Mouse (Mus musculus): ENCODE data around the gene Nek8.
"Not testable (repeated sequence)": the region's sequence is repeated elsewhere in the genome, so short reads cannot be mapped to it uniquely, and the experiment has no call there.

Gene Nek8

DNA sequence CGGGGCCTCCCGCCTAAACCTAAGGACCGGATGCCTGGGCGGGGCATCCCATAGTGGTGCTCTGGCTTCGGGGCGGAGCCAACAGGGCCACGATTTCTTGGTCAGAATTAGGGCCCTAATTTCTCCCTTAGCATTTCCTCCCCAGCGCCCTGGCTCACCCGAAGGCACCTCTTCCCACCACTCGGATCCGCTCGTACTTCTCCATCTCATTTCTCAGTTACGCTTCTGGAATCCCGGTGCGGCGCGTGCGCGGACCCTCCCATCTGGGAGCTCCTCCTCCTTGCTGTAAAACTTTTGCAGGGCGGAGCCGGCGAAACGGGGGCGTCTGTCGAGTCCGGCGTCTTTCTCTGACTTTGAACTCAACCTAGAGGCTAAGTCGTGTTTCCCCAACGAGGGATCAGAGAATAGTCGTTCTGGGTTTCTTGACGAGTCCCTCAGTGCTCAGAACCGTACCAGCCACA lies at the start of gene Nek8, which contains the start of gene Tlcd1:
Nek8 (minus strand) TSS at position 274 of the 461 bp plus-strand sequence.
Tlcd1 (plus strand) TSS at position 310 of the 461 bp plus-strand sequence.
- DNase-seq (ENCODE audit: low read depth, low spot score): peak; percentile 94

DNA sequence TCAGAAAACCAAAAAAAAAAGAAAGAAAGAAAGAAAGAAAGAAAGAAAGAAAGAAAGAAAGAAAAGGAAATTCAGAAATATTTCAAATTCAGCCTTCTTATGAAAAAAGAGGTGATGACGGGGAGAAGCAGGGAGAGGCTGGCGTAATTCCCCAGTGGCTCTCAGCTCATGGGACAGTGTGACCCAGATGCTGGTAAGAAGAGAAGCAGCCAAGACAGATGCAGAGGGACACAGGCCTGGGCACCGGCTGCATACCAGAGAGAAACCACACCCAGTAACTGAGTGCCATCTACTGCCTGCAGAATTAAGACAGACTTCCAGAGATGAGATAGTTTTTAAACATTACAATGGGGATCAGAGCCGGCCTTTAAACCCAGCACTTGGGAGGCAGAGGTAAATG lies 47.1 kb upstream of the Nek8 start:
- no peak for DNase-seq (ENCODE audit: low read depth, low spot score)

DNA sequence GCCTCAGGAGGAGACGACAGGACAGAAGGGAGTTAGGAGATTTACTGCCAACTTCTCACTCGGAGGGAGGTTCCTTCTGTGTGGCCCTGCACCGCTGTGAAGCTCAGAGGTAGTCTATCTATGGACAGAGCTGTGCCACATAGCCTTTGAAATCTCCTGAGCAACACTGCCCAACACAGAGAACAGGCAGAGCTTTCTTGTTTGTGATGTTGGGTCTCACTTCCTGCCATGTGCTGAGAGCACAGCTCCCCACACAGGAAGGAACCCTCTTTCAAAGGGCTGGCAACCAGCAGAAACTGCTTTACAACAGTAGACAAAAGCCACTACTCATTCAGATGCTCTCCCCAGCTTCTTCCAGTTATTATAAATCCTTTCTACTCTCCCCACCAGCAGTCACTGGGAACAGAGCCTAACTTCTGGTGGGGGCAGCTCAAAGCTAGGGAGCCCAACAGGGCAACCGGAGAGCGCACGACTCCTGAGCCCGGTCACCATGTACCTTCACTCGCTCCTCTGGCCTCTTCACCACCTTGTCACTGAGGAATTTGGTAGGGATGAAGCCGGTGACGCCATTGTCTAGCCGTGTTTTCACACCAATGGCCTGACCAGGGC lies 39.3 kb upstream of the Nek8 start:
- no peak for DNase-seq (ENCODE audit: low read depth, low spot score)

DNA sequence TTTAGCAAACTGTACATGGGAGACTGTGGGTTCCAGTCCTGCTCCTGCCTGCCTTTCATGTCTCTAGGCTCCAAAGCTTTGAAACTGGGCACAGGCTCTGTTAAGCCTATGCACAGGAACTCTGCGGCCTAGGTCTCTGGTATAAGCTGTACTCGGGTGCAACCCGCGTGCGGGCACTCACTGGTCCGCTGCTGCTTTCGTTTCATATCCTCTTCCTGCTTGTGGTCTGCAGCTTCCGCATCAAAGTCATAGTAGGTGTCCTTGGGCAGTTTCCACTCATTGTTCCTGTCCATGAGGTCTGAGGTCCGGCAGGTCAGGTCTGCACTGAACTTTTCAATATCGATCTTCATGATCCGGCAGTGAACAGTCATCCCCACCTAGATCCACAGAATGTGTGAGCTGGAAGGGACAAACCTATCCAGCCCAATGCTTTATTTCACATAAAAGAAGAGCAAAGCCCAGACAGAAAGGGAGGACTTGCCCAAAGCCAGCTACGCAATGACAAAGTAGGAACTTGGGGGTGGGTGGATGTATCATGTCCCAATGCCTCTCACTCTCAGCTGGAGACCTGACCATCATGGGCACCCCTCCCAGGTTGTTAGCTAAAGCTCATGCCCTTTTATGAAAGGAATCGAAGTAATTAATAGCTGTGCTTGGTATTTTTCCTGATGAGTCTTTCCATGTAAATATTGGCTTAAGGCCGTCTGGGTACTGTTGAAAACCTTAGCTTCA lies 36.8 kb upstream of the Nek8 start:
- no peak for DNase-seq (ENCODE audit: low read depth, low spot score)

DNA sequence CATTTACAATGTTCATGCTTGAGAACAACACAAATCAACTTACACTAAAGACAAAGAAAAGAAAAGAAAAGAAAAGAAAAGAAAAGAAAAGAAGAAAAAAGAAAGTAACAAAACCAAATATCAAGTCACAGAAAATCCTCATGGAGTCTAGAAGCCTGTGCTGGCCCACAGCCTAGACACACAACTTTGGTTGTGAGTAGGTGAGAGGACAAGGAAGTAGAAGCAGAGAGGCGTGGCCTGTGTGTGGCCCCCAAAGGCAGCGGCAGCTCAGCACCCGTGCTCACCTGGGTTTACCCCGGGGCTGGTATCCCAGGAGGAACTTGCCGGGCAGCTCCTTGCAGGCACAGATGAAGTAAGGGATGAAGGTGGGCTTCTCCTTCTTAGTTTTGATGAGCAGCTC lies 35.0 kb upstream of the Nek8 start:
- DNase-seq (ENCODE audit: low read depth, low spot score): no peak

DNA sequence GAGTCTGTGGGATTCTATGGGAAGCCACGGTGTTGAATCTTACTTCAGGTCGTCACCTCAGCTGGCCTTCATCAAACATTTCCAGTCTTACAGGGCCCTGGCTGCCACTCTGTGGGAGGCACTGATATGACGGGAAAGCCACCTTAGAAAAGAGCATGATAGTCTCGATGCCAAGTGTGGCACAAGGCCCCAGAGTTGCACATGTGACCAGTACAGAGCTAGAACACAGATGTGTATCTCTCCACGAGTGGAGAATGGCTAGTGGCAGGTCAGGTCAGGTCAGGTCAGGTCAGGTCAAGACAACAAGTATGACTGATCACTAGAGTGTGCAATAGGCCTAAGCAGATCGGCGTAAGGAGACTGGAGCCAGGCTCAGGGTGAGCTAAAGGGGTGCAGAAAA lies 34.1 kb upstream of the Nek8 start:
- no peak for DNase-seq (ENCODE audit: low read depth, low spot score)

DNA sequence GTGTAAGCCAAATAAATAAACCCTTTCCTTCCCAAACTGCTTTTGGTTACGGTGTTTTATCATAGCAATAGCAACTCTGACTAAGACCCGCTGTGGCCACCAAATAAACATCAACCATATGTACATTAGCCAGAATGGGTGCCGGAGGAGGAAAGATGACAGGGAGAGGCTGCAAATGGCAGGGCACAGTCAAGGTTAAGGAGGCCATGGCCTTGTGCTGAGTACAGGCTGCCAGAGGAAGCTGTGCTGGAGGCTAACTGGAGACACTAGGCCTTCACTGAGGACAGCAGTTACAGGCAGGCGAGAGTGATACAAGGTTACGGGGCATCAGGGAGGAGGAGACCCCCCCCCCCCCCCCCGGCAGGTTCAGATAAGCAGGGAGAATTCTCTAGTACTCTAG lies 33.4 kb upstream of the Nek8 start:
- no peak for DNase-seq (ENCODE audit: low read depth, low spot score)

DNA sequence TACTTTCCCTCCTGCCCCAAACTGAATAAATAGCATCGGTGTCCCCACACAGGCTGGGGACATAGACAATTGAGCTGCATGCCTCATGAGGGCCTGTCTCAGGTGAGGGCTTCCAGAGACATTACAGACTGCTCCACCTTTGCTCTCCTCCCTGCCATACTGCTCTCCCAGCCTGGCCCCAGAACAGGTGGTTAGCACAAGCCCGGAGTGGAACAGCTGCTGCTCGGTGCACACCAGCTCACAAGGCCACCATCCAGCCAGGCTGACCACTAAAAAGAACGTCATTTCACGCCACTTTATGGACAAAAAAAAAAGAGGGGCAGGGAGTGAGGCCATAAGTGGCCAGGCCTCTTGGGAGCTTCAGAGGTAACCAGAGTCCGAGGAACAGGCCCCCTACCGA lies 30.7 kb upstream of the Nek8 start:
- no peak for DNase-seq (ENCODE audit: low read depth, low spot score)

DNA sequence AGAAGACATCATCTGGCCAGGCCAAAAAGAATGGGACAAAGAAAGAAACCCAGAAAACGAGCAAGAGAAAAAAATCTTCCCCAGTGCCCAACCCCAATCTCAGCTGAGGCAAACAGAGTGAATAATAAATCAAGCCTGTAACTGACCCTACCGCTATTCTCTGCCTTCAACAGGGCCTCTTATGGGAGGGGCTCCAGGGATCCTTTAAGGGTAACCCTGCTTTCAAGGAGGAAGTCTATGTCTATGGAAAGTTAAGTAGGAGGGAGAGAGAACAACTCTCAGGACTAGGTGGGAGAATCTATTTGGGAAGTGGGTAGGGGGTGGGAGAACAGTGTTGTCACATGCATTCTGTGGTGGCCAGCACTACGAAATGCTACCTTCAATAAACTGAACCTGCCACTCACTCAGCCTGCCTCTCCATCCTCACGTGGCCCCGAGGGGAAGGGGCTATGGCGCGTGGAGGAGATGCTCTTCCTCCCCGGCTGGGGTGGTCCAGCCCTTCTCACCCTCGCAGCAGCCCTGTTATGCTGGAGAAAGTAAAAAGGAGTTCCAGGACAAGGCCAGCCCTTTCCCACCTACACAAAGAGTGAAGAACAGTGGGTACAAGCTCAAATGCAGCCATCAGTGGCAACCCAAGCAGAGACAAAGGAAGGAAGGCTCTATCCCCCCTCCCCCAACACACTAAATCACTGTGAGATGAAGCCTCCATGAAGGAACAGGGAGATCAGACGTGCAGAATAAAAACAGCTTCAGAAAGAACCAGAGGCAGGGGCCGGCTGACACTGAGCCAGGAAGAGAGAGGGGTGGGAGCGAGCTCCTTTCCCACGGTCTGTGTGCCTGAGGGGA lies 29.1 kb upstream of the Nek8 start:
- no peak for DNase-seq (ENCODE audit: low read depth, low spot score)

DNA sequence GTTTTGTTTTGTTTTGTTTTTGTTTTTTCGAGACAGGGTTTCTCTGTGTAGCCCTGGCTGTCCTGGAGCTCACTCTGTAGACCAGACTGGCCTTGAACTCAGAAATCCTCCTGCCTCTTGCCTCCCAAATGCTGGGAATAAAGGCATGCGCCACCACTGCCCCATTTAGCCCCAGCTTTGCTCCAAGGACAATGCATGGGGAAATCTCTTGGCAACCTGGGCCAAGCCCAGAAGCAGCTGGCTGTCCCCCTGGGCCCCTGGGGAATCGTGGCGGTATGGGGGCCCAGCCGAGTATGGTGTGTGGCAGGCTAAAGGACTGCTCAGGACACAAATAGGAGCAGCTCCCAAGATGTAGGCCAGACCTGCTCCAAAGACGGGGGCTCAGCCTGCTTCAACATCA lies 27.8 kb upstream of the Nek8 start:
- DNase-seq (ENCODE audit: low read depth, low spot score): no peak

DNA sequence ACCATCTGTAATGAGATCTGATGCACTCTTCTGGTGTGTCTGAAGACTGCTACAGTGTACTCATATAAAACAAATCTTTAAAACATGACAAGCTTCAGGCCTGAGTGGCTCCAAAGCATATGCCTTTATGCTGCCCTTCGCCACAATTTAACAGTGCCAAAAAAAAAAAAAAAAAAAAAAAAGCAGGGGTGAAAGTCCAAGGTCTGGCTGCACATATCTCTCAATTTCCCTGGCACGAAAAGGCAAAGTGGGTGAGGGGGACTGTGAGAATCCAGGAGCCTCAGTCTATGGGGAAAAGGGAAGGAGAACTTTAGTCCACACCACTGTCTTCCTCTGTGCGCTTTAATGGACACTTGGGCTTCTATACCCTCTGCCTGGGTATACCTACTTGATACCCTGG lies 25.9 kb upstream of the Nek8 start:
- no peak for DNase-seq (ENCODE audit: low read depth, low spot score)

DNA sequence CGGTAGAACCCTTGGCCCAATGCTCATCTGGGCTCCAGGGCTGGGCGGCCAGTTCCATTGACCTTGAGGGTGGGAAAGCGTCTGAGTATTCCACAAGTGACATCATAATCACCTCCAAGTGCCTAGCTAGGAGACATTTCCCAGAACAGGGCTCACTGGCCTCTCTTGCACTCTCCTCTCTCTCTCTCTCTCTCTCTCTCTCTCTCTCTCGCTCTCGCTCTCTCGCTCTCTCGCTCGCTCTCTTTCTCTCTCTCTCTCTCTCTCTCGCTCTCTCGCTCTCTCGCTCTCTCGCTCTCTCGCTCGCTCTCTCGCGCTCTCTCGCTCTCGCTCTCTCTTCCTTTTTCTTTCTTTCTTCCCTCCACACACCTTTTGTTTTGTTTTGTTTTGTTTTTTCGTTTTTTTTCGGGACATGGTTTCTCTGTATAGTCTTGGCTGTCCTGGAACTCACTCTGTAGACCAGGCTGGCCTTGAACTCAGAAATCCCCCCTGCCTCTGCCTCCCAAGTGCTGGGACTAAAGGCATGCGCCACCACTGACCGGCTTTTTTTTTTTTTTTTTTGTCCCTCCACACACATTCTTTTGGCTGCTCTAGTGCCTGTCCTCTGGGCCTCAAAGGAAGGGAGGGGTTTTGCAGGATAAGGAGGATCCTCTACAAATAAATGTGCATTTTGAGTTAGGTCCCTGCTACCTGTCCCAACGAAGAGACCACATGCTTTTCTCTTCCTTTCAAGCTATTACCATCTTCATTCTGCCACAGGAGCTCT lies 18.8 kb upstream of the Nek8 start:
- peak; percentile 25 for DNase-seq (ENCODE audit: low read depth, low spot score)

DNA sequence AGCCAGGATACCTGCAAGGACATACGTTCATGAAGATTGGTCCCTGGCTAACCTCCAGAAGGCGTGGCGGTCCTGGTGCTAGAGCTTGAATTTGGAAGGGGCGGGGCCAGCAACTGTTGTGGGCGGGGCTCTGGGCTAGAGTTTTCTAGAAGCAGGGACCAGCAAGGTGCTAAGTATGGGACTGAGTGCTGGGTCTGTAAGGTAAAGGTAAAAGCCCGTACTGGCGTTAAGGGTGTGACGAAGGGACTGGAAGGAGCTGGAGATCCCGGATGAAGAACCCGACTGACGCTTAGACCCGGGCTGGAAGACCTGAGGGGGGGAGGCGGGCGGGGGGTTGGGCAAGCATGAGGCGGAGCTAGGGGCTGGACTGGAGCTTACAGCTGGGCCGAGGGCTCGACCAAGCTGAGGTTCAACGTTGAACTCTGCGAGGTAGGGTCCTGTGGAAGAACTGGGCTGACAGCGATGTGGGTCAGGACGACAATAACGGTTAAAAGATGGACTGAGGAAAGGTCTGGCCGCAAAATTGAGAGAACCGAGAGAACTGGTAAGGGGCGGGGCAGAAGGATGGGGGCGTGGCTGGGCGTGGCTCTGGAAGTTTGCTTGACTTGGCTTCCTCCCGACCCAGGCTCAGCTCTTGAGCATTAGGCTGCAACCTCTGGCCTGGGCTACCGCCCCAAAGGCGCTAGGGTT lies 18.1 kb upstream of the Nek8 start:
- peak; percentile 95 for DNase-seq (ENCODE audit: low read depth, low spot score)

DNA sequence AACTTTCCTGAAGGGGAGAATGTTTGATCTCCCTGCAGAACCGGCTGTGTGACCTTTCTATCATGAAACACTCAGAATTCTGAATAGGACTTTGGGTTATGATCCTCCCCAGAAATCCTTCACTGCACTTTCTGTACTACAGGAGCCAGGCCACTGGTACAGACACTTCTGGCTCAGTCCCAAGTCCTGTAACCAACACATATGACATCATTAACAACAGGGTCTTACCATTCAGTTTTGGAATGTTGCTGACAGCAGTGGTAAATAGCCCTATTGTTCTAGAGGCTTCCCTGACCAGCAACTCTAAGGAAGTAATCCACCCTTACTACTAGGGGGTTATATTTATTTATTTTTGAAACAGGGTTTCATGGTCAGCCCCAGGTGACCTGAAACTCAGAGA lies 16.6 kb upstream of the Nek8 start, which contains the start of gene Proca1:
Proca1 (plus strand) TSS at position 280 of the 400 bp plus-strand sequence.
- no peak for DNase-seq (ENCODE audit: low read depth, low spot score)

DNA sequence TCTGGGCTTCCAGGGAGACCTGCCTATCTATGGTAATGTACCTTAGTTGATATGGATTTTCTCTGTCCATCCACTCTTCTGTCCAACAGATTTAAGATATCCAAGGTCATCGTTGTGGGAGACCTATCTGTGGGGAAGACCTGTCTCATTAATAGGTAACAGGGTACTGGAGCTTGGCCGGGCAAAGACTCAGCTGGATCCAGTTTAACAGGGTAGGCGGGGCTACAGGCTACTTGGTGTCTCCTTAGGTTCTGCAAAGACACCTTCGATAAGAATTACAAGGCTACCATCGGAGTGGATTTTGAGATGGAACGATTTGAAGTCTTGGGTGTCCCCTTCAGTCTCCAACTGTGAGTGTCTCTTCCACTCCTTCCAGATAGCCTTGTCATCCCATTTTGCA lies 13.6 kb upstream of the Nek8 start:
- peak; percentile 39 for DNase-seq (ENCODE audit: low read depth, low spot score)

DNA sequence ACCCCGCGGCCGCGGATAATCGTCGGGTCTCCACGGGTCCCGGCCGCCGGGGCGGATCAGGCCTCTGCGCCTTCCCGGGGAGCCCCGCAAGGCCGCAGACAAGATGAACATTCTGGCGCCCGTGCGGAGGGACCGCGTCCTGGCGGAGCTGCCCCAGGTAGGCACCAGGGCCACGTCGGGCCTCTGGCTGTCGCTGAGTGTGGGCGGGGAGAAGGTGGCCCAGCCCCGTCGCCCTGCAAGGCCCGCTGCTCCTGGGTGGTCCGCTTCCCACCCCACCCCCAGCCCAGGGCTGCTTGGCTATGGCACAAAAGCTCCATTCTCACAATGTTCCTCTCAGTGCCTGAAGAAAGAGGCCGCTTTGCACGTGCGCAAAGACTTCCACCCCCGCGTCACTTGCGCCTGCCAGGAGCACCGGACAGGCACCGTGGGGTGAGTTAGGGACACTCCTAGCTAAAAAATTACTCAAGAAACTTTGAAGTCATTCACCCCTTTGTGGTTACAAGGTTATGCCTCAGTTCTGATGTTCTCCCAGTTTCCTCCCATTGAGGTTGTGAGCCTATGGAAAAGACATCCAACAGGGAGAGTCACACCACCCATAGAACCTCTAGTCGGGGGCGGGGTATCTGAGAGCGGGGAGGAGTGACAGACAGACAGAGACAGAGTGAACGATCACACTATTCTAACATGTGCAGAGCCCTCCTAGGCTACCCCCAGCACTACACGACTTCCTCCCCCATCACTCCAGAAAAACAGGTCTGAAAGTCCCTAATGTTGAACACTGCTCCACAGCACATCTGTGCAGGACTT lies 13.0 kb upstream of the Nek8 start:
- peak; percentile 91 for DNase-seq (ENCODE audit: low read depth, low spot score)

DNA sequence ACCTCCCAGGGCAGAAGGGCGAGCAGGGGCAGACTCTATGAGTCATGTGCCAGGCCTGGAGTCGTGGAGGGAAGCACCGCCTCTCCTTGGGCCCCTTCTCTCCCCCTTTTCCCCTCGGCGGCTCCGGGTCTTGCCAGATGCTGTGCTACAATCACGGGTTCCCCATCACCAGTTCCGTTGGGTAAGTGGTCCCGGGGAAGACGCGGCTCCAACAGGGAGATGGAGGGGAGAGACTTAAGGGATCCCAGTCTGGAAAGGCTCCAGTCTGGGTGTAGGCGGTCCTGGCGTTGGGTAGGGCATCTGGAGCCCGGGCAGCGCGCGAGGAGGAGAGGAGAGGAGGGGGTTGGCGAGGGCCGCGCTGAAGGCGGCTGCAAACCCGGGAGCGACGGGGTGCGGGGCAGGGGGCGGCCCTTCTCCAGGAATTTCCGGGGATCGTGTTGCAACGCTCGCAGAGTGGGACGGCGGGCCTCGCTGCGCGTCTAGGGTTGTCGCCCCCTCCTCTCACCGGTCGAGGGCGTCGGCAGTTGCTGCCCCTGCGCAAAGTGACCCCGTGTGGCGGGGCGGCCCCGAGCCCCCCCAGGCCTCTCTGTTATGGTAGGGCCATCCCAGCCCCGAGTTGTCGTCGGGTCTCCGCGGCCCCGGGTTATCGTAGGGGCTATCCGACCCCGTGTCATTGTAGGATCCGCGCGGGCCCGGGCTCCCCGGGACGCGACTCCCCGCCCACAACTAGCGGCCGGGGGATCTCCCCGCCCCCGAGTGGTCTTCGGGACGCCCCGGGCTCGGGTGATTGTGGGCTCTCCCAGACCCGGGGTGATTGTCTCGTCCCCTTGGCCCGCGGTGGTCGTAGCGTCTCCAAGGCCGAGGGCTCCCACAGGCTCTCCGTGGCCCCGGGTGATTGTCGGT lies 12.1 kb upstream of the Nek8 start, which contains the start of gene Rab34:
Rab34 (plus strand) TSS at position 100 of the 903 bp plus-strand sequence.
- peak; percentile 85 for DNase-seq (ENCODE audit: low read depth, low spot score)

DNA sequence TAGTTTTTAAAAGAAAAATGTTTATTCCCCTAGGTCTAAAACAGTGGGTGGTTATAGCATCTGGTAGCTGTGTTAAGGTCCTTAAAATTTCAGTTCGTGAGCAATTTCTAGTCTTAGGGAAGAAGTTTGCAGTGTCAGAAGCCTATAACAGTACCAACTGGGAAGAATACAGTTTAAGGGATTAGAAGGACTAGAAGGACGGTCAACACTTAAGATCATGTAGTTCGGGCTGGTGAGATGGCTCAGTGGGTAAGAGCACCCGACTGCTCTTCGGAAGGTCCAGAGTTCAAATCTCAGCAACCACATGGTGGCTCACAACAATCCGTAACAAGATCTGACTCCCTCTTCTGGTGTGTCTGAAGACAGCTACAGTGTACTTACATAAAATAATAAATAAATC lies 8.2 kb upstream of the Nek8 start:
- DNase-seq (ENCODE audit: low read depth, low spot score): not testable (repeated sequence)

Data from R1 (cell line).